30 mouse cellular contexts compared by ENCODE assay signal in the genomic region with DNA sequence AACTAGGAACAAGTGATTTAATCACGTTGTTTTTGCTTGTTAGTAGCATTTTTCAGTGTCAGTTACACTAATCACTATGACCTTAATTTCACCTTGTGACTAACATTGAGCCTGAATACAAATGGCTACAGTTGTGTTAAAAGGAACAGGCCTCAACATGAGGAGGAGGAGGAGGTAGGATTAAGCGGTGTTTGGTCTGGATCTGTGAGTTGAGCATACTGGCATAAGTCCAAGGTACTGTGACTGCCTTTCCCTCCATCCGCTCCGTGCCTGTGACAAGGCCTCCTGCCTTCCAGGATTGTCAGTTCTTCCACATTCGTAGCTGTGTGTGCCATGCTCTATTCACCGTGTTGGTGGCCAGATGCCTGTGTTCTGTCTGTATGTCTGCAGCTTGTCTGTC. TPM values are rescaled to one million over a fixed set of nuclear protein-coding genes. Genes with fewer than 3 reads are reported as not detected.
DNase-seq lines count a peak whose midpoint lies in the region; ATAC-seq lines count a peak whose summit lies in the region.
"Had no signal": no experiment of that assay in that cellular context is flagged by ENCODE, and none has a peak within 500 bp of the region (broad histone marks: within the 10 kb centered on the region; RNA-seq: fewer than 3 reads in every experiment).

No protein-coding gene starts in this region.

- H3K9ac ChIP-seq in heart, embryonic 12.5 days: no peak overlapping the region
- no peak overlapping the region for H3K9ac ChIP-seq in stomach, embryonic 15.5 days
- no peak overlapping the region for H3K9ac ChIP-seq in neural tube, embryonic 15.5 days (replicated peaks)
- H3K9ac ChIP-seq: embryonic facial prominence, embryonic 15.5 days; forebrain, embryonic 12.5 days; forebrain, postnatal 0 days; heart, embryonic 15.5 days; hindbrain, embryonic 13.5 days; intestine, embryonic 15.5 days had no signal

- H3K27me3 ChIP-seq in heart, embryonic 12.5 days (replicated peaks): no peaks in the 10 kb centered on the region
- no peaks in the 10 kb centered on the region for H3K27me3 ChIP-seq in stomach, embryonic 15.5 days (replicated peaks)
- no peaks in the 10 kb centered on the region for H3K27me3 ChIP-seq in neural tube, embryonic 15.5 days (replicated peaks)
- H3K27me3 ChIP-seq: embryonic facial prominence, embryonic 15.5 days; forebrain, embryonic 12.5 days; heart, embryonic 15.5 days; hindbrain, embryonic 13.5 days; intestine, embryonic 15.5 days had no signal

- ATAC-seq in heart, embryonic 12.5 days (ENCODE audit: insufficient number of reproducible peaks, low FRiP score): no peak
- ATAC-seq in stomach, embryonic 15.5 days (ENCODE audit: insufficient read depth, low FRiP score, low read depth): peak; percentile 27; the same call in 1 of the 2 replicates
- ATAC-seq in neural tube, embryonic 15.5 days (ENCODE audit: low FRiP score): no peak
- ATAC-seq: activated CD4-positive, CD25-positive, alpha-beta regulatory T cell, adult 4 months; CD4-positive, CD25-positive, alpha-beta regulatory T cell, adult 4 months; forebrain, postnatal 0 days; hindbrain, embryonic 16.5 days; intestine, embryonic 15.5 days had no signal

- H3K36me3 ChIP-seq in heart, embryonic 12.5 days: peaks cover 52% of the 10 kb centered on the region
- peaks cover 30% of the 10 kb centered on the region for H3K36me3 ChIP-seq in stomach, embryonic 15.5 days
- H3K36me3 ChIP-seq in neural tube, embryonic 15.5 days: no peaks in the 10 kb centered on the region

- no peak for DNase-seq in heart, adult 18-20 months
- DNase-seq in fat pad, adult 2 months (ENCODE audit: extremely low read depth, low read depth, low spot score): peak; percentile 89
- DNase-seq in urinary bladder, postnatal 14 days (ENCODE audit: low spot score): no peak
- no peak for DNase-seq in testis, postnatal 14 days (ENCODE audit: low spot score)
- DNase-seq: adrenal gland, adult 8-10 months; adrenal gland, postnatal 25 days; cerebellum, adult 2 months; cerebellum, adult 9-11 months; cerebellum, postnatal 25 days; forebrain, postnatal 0 days; gastrocnemius, adult 2 months; gastrocnemius, postnatal 25 days; heart, postnatal 10 days; heart, postnatal 36 days; kidney, adult 11 months had no signal

- peak overlapping the region; percentile 4; the same call in 1 of the 2 replicates for H3K27ac ChIP-seq in heart, embryonic 12.5 days (ENCODE audit: poor library complexity, severe bottlenecking)
- H3K27ac ChIP-seq in stomach, embryonic 15.5 days: no peak overlapping the region
- H3K27ac ChIP-seq in neural tube, embryonic 15.5 days (replicated peaks): no peak overlapping the region
- H3K27ac ChIP-seq: embryonic facial prominence, embryonic 15.5 days; forebrain, embryonic 12.5 days; gastrocnemius, adult 2 months; heart, embryonic 15.5 days; hindbrain, embryonic 10.5 days; hindbrain, embryonic 13.5 days; intestine, embryonic 15.5 days had no signal

- WGBS in heart, embryonic 12.5 days: 59% methylated on average over 6 of the region's 6 CpGs
- 68% methylated on average over 6 of the region's 6 CpGs for WGBS in stomach, embryonic 15.5 days
- 87% methylated on average over 6 of the region's 6 CpGs for WGBS in neural tube, embryonic 15.5 days

- no peak overlapping the region for H3K4me2 ChIP-seq in heart, embryonic 12.5 days
- H3K4me2 ChIP-seq in stomach, embryonic 15.5 days: no peak overlapping the region
- no peak overlapping the region for H3K4me2 ChIP-seq in neural tube, embryonic 15.5 days
- H3K4me2 ChIP-seq: embryonic facial prominence, embryonic 15.5 days; forebrain, embryonic 12.5 days; heart, embryonic 11.5 days; heart, embryonic 15.5 days; hindbrain, embryonic 13.5 days; intestine, embryonic 15.5 days had no signal

- no peak overlapping the region for H3K4me3 ChIP-seq in heart, embryonic 12.5 days
- no peak overlapping the region for H3K4me3 ChIP-seq in stomach, embryonic 15.5 days (replicated peaks)
- H3K4me3 ChIP-seq in neural tube, embryonic 15.5 days (replicated peaks): no peak overlapping the region
- H3K4me3 ChIP-seq: embryonic facial prominence, embryonic 15.5 days; forebrain, embryonic 12.5 days; gastrocnemius, adult 2 months; heart, embryonic 15.5 days; hindbrain, embryonic 10.5 days; hindbrain, embryonic 13.5 days; intestine, embryonic 15.5 days had no signal

- H3K4me1 ChIP-seq in heart, embryonic 12.5 days (replicated peaks): peaks cover 16% of the 10 kb centered on the region
- H3K4me1 ChIP-seq in stomach, embryonic 15.5 days: no peaks in the 10 kb centered on the region
- H3K4me1 ChIP-seq in neural tube, embryonic 15.5 days: no peaks in the 10 kb centered on the region
- H3K4me1 ChIP-seq: forebrain, embryonic 12.5 days; hindbrain, embryonic 13.5 days; intestine, embryonic 15.5 days had no signal

- no peaks in the 10 kb centered on the region for H3K9me3 ChIP-seq in heart, embryonic 12.5 days (replicated peaks)
- H3K9me3 ChIP-seq in stomach, embryonic 15.5 days: no peaks in the 10 kb centered on the region
- H3K9me3 ChIP-seq in neural tube, embryonic 15.5 days (replicated peaks): no peaks in the 10 kb centered on the region
- H3K9me3 ChIP-seq: embryonic facial prominence, embryonic 15.5 days; forebrain, embryonic 12.5 days; heart, embryonic 15.5 days; hindbrain, embryonic 10.5 days; hindbrain, embryonic 13.5 days; intestine, embryonic 15.5 days had no signal

RNA-seq across cellular contexts. Expression of a gene that starts 21.3 kb away (rescaled TPM):
- 109 and 115 TPM in 2 replicates for polyA plus RNA-seq in heart, embryonic 12.5 days (2016; fragmentation: Nextera tagmentation; extraction: Ambion mirVana)
- total RNA-seq in heart, adult 18-20 months (2021): 1 to 10 TPM in 1 of 2 experiments, under 1 TPM in 1; 0.85 to 1.6 TPM
- polyA plus RNA-seq in stomach, embryonic 15.5 days (2015; fragmentation: Nextera tagmentation; extraction: Ambion mirVana): 88.1 and 91.5 TPM in 2 replicates
- 14.8 and 30.3 TPM in 2 replicates for polyA plus RNA-seq in neural tube, embryonic 15.5 days (2015; fragmentation: Nextera tagmentation; extraction: Ambion mirVana)

RNA-seq across cellular contexts. Expression of a gene that starts 26.6 kb away (rescaled TPM):
- 68.2 and 68.7 TPM in 2 replicates for polyA plus RNA-seq in heart, embryonic 12.5 days (2016; fragmentation: Nextera tagmentation; extraction: Ambion mirVana)
- total RNA-seq in heart, adult 18-20 months (2021): 100 to 1,000 TPM; 410 to 473 TPM
- polyA plus RNA-seq in stomach, embryonic 15.5 days (2015; fragmentation: Nextera tagmentation; extraction: Ambion mirVana): 55.1 and 58.9 TPM in 2 replicates
- polyA plus RNA-seq in neural tube, embryonic 15.5 days (2015; fragmentation: Nextera tagmentation; extraction: Ambion mirVana): 51.9 and 59.4 TPM in 2 replicates

RNA-seq across cellular contexts. Expression of a gene that starts 55.6 kb away (rescaled TPM):
- polyA plus RNA-seq in heart, embryonic 12.5 days (2016; fragmentation: Nextera tagmentation; extraction: Ambion mirVana): 0.10 and 0.23 TPM in 2 replicates
- total RNA-seq in heart, adult 18-20 months (2021): under 1 TPM in 1 of 2 experiments, not detected in 1; 0.07 TPM
- polyA plus RNA-seq in stomach, embryonic 15.5 days (2015; fragmentation: Nextera tagmentation; extraction: Ambion mirVana): 2.8 and 3.3 TPM in 2 replicates
- 65.4 and 75.6 TPM in 2 replicates for polyA plus RNA-seq in neural tube, embryonic 15.5 days (2015; fragmentation: Nextera tagmentation; extraction: Ambion mirVana)
- total RNA-seq: common myeloid progenitor, adult 5-6 weeks; gastrocnemius, adult 2 months; gastrocnemius, postnatal 25 days; granulocyte monocyte progenitor cell, adult 5-6 weeks had no signal
- polyA plus RNA-seq: CD4-positive, CD25-positive, alpha-beta regulatory T cell, adult 4 months had no signal

Comparison
In these comparisons a context has a peak if more than half of its experiments do, and no peak if none do; other contexts are left out.
1. RNA of a gene that starts 55.6 kb away (polyA plus RNA-seq): 65.4 to 75.6 TPM in neural tube, embryonic 15.5 days; 2.8 to 3.3 TPM in stomach, embryonic 15.5 days and 0.10 to 0.23 TPM in heart, embryonic 12.5 days; every median in the first group is over 10 times any median in the second.